Mouse (Mus musculus): Measurements from ENCODE around the gene Fbxo30. TPM values are rescaled to one million over a fixed set of nuclear protein-coding genes. Genes with fewer than 3 reads are reported as not detected.

The Fbxo30 gene
- polyA plus RNA-seq (2012; rRNA removed) = 2.7 and 3.7 TPM in 2 replicates

GRCm38 (mm10) chr10:11280578-11281463 lies at the start of gene Fbxo30:
TSS of gene Fbxo30 (plus strand) at chr10:11281330.

GRCm38 (mm10) chr10:11343205-11344141 lies 62.3 kb downstream of the Fbxo30 start, which contains the start of gene Epm2a:
TSS of gene Epm2a (plus strand) at chr10:11343404.

Other genes starting within 250 kb of the Fbxo30 start
- gene Grm1, start 199.0 kb upstream of the Fbxo30 start, polyA plus RNA-seq (2012; rRNA removed) = 0.03 and 0.07 TPM in 2 replicates
- 2.1 and 2.2 TPM in 2 replicates for gene Shprh, start 131.9 kb upstream of the Fbxo30 start, polyA plus RNA-seq (2012; rRNA removed)
- 19.2 and 36.8 TPM in 2 replicates for gene Epm2a, start 62.1 kb downstream of the Fbxo30 start, polyA plus RNA-seq (2012; rRNA removed)